Mouse (Mus musculus) cerebral cortex, adult 2 months (tissue): ENCODE measurements around the gene Bloc1s4.

Experiments
- WGBS: fragments of 180-500 bp; shearing (Covaris S2); methylation state at CpG from one replicate; pipeline ENCODE4 v1.1.7; 2018; 5-methylcytosine and 5-hydroxymethylcytosine counted together

The Bloc1s4 gene

GRCm38 (mm10) chr5:36719601-36720000 lies 28.8 kb downstream of the Bloc1s4 start:
- WGBS = 91% methylated on average over 3 of the region's 3 CpGs

- 64% methylated on average over 5 of the region's 5 CpGs for WGBS
Observed at GRCm38 (mm10) chr5:36719135-36719534, 29.3 kb downstream of the Bloc1s4 start.

GRCm38 (mm10) chr5:36717889-36718288 lies 30.6 kb downstream of the Bloc1s4 start:
- 47% methylated on average over 3 of the region's 3 CpGs for WGBS

GRCm38 (mm10) chr5:36716816-36717215 lies 31.6 kb downstream of the Bloc1s4 start:
- 53% methylated on average over 2 of the region's 2 CpGs for WGBS

- 83% methylated on average over 3 of the region's 3 CpGs for WGBS
Observed at GRCm38 (mm10) chr5:36714832-36715231, 33.6 kb downstream of the Bloc1s4 start.

- WGBS = 94% methylated on average over 6 of the region's 6 CpGs
Observed at GRCm38 (mm10) chr5:36713693-36714092, 34.8 kb downstream of the Bloc1s4 start.

GRCm38 (mm10) chr5:36712553-36713534 lies 35.6 kb downstream of the Bloc1s4 start:
- 33% methylated on average over 31 of the region's 31 CpGs for WGBS

- 77% methylated on average over 5 of the region's 5 CpGs for WGBS
Observed at GRCm38 (mm10) chr5:36711863-36712262, 36.6 kb downstream of the Bloc1s4 start.

GRCm38 (mm10) chr5:36705792-36706191 lies 42.7 kb downstream of the Bloc1s4 start:
- 63% methylated on average over 5 of the region's 5 CpGs for WGBS

GRCm38 (mm10) chr5:36705390-36705789 lies 43.1 kb downstream of the Bloc1s4 start:
- 70% methylated on average over 5 of the region's 5 CpGs for WGBS

GRCm38 (mm10) chr5:36704684-36705083 lies 43.8 kb downstream of the Bloc1s4 start:
- WGBS = 77% methylated on average over 6 of the region's 6 CpGs

GRCm38 (mm10) chr5:36700939-36701620 lies 47.4 kb downstream of the Bloc1s4 start:
- WGBS = 85% methylated on average over 6 of the region's 6 CpGs

- 77% methylated on average over 5 of the region's 5 CpGs for WGBS
Observed at GRCm38 (mm10) chr5:36698689-36699088, 49.8 kb downstream of the Bloc1s4 start.

GRCm38 (mm10) chr5:36698067-36698670 lies 50.3 kb downstream of the Bloc1s4 start:
- WGBS = 75% methylated on average over 7 of the region's 7 CpGs
